Mouse (Mus musculus) megakaryocyte, adult 5-6 weeks (primary cell): Measurements from ENCODE around the gene Ndufa8. TPM values are rescaled to one million over a fixed set of nuclear protein-coding genes. Genes with fewer than 3 reads are reported as not detected.

ENCODE experiments used
- ATAC-seq: 2 replicates; pipeline ENCODE4 v1.8.0; 2016; ENCODE audit warnings: mild to moderate bottlenecking, inconsistent platforms; ENCODE audit not compliant: poor library complexity, severe bottlenecking
- total RNA-seq, 2 experiments: library from RNA; stranded (forward) in 1 of 2; stranded (reverse) in 1 of 2; fragments of 153-499, 151-499 nt in 1 of 2; fragments of 221-1000, 200-1000 nt in 1 of 2; gene quantifications; 2 replicates each; pipeline versions ENCODE4 v1.2.3 to v1.2.4; 2015 to 2017

Gene Ndufa8
- total RNA-seq (2015) (87.6 and 88.1 TPM in 2 replicates), total RNA-seq (2017) (35.7 and 48.5 TPM in 2 replicates)

GRCm38 (mm10) chr2:36048748-36049566 lies at the start of gene Ndufa8, which contains the start of gene Morn5:
Gene Ndufa8, minus strand, starts transcription at chr2:36049406.
Gene Morn5, plus strand, starts transcription at chr2:36049458.
- ATAC-seq, result peak; percentile 88

GRCm38 (mm10) chr2:36098021-36098420 lies 48.8 kb upstream of the Ndufa8 start:
- no peak for ATAC-seq

DNA sequence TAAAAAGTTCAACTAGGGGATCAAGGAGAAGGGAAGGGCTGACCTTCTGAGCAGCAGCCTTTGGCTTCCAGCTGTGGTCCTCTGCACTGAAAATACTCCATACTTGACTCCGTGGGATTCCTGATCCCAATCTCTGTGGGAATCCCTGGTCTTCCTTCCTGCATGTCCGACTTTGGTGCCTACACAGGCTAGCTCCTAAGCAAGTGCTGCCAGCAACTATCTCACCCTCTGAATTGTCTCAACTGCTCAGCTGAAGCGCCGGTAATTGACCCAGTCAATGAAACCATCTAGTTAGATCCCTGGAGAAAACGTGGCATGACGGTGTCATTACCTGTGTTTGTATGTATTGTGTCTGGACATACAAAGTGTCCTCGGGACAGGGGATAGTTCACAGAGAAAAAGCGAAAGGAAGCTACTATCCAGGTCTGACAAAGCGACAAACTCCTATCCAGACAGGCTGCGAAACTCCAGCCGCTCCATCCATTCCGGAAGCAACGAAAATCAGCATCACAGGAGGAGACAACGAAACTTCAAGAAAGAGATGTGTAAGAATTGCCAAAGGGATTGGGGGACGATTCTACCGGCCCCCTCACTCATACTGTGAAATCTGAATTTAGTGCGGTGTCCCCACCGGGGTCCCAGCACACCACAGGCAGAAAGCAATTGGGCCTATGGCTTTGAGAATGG lies 48.1 kb upstream of the Ndufa8 start:
- no peak for ATAC-seq

- no peak for ATAC-seq
Measured at GRCm38 (mm10) chr2:36093914-36094475, 44.8 kb upstream of the Ndufa8 start.

DNA sequence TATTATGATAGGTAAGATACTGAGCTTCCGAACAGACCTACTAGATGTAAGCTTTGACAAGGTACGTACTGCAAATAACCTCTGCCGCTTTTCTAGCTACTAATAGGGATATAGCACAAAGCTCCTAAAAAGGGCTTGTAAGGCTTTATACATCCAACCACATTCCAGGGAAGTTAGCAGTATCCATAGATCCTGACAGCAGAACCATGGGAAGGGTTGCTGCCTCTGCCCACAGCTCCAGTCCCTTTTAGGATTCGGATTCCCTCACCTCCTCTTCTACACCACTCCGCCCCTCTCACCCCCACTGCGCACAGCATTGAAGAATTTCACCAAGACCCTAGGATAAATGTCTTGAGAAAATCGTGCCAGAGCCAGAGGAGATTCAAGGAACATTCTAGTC lies 44.1 kb upstream of the Ndufa8 start:
- ATAC-seq, result no peak

- no peak for ATAC-seq
Measured at GRCm38 (mm10) chr2:36092748-36093147, 43.5 kb upstream of the Ndufa8 start.

DNA sequence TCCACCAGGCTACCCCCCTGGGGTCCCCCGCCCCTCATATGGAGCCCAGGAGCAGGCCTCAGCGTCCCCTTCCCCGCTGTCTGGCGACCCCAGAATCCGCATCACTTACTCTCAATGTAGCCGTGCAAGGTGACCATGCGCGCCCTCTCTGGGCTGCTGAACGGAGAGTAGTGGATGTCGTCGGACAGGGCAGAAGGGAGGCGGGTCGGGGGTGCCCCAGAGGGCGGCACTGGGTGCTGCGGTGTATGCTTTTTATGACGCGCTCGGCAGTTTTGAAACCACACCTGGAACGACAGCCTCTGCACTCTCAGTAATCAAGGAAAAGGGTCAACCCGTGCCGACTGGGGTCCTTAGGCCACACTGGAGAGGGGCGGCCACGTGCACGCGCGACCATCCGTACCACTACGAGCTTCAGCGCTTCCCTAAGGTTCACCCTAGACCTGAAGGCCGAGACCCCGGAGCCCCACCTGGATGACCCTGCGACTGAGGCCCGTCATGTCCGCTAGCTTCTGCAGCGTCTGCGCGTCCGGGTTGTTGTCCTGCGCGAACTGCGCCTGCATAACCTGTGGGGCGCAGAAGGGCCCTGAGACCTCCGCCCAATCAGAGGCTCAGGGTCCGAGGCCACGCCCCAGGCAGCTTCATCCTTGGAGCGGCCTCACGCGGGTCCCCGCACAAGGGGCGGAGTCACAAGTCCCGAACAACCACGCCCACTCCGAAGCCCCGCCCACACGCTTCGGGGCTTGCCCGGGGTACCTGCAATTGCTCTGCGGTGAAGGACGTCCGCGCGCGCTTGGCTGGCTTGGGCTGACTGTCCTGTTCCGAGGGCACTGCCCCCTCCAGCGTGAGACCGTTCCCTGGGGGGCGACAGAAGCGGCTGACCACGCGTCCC lies 41.9 kb upstream of the Ndufa8 start:
- ATAC-seq, result peak; percentile 57

DNA sequence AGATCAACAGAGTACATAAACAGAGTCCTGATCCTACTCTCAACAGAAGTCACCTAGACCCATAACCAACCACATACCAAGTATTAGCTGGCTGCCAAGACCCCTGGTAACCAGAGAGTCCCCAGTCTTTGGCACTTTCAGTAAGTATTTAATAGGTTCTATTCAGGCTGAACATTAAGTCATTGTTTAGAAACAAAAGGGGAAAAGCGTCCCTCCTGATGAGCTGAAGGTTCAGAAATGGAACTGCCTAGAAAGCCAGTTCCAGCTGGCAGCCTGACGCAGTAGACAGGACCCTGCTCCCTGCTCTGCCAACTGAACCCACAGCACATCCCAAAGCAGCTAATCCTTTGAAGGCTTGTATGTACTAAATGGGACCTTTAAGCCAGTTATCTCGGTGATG lies 40.0 kb upstream of the Ndufa8 start:
- no peak for ATAC-seq

DNA sequence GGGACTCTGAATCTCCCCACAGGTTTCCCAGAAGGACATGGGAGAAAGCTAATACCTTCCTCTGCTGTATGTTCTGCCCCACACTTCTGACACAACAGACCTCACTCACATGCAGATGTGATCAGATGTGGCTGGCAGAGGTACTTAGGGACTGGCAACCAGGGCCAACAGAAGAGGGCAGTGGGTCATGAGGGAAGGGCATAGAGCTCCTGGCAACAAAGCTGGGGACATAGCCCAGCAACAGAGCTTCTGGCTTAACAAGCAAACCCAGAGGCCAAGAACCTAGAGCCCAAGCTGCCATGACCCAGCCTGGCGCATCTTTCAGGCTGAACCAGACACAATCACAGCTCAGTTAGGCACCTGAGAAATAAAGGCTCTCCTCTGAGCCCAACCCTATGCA lies 35.8 kb upstream of the Ndufa8 start:
- ATAC-seq, result no peak

- no peak for ATAC-seq
Measured at GRCm38 (mm10) chr2:36082802-36083580, 33.8 kb upstream of the Ndufa8 start.

DNA sequence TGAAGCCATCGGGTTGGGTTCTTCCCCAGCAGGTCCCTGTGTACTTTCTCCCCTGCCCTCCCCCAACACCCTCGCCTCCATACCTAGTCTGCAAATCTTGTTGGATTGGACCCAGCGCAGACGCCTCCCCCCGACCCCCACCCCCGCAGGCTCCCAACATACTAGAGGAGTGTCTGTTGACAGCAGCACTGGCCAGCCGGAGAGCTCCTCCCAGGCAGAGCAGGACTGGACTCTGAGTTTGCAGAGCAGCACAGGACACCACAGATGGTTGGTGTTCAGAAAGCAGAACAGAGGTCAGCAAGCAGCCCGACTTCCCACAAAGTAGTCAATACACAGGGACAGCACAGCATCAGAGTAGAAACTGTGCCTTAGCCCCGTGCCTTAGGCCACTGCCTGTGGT lies 32.2 kb upstream of the Ndufa8 start:
- no peak for ATAC-seq

DNA sequence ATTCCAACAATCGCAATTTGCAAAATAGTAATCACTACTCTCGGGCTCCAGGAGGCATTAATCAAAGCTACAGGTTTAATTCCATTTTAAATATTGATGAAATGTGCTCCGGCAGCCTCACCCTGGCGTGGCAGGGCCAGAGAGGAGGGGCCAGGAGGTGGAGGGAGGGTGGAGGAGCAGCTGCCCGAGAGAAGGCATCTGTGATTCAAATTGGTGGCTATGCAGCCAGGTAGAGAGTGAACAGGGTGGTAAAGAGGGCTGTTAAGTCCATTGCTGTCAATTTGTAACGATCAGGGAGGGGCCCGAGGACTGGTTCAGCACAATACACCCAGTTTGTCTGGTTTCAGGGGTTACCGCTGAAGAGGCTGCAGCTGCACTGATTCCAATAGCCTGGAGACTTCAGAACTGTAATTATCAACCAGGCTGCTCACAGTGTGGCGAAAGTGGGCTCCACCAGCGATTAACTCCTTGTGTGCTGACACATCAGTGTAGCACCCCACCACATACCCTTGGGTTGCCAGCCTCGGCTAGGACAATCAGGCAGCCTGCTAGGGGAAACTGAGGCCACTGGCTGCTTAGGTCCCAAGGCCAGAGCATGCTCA lies 28.1 kb upstream of the Ndufa8 start:
- ATAC-seq, result no peak

DNA sequence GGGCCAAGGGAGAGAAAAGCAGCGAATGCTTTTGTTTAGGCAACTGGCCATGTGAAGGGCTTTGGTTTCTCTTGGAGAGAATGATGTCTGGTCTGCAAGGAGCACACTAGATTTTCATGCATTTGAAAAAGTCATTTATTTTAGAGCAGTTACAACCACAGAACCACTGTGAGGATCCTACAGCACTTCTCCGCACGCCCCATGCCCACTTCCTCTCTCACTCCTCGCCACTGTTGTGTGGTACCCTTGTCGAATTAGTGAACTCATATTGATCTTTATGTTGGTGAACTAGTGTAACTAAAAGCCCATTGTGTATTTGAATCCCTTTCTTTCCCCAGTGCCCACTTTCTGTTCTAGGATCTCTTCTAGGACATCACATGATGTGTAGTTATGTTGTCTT lies 26.0 kb upstream of the Ndufa8 start:
- no peak for ATAC-seq

DNA sequence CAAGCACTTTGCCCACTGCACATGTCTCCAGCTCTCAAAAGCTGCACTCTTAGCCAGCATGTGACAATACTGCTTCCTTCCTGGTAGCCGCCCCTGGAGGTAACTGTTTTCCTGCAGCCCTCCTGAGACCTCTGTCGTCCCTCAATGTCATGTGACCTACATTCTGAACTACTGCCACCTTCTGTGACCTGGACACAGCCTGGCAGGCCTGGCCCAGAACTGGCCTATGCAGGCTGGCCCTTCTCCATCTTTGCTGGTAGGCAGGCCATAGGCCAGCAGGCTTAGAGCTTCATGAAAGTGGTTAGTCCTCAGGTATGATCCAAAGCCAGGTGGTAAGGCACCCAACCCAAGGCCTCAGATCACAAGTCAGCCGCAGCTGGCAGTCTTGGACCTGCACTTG lies 24.6 kb upstream of the Ndufa8 start:
- no peak for ATAC-seq

GRCm38 (mm10) chr2:36071660-36072305 lies 22.6 kb upstream of the Ndufa8 start:
- no peak for ATAC-seq

DNA sequence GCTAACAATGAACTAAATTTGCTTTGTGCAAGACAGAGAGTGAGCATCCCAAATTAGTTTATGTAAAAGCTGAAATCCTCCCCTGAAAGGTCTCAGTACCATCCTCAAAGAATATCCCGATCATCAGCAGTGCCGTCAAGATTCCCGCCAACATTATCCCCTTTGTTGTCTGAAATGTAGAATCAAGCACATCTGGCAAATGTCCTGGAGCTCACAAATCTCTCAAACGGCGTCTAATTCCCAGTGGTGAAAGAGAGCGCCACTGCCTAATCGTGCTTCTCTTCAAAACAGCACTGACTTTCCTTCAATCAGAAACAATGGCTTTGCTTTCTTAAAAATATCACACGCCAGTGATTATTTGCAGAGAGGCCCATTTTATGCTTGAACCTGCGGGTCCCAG lies 17.9 kb upstream of the Ndufa8 start:
- ATAC-seq, result no peak

DNA sequence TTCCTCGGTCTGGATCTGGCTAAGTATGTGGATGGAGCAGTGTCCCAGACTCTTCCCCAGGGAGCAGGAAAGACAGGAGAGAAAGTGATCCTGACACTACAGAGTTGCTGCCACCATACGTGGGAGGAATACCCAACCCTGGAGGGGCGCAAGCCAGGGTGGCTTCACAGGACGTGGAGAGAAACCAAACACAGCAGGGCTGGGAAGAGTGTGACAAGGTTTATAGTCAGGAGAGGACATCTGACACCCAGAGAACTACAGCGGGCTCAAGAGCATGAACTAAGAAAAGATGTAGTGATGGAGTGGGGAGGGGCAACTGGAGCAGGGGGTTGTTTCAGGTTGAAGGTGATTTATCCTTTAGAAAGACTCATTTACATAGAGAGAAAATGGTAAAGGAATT lies 12.2 kb upstream of the Ndufa8 start:
- no peak for ATAC-seq

DNA sequence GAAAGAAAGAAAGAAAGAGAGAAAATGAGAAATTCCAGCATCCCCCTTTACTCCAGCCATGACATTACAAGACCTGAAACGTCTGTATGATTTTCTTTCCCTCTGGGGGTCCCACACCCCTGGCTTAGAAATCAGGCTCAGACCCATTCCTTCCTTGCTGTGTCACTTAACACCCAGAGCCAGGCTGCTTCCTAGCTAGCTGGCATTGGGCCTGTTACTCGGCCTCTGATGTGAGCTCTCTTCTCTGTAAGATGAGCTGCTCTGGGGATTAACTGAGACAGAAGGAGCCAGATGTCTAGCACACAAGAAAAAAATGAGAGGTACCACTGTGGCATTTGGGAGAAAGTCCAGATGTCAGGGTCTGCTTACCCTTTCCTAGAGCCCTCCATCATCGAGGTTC lies 7.0 kb upstream of the Ndufa8 start:
- ATAC-seq, result no peak

GRCm38 (mm10) chr2:36053249-36053648 lies 4.0 kb upstream of the Ndufa8 start:
- ATAC-seq, result no peak
